Mouse (Mus musculus) thymus, postnatal 36 days (tissue): Measurements from ENCODE around the gene Bach2.

Source experiments
- DNase-seq, 2 experiments: peaks; one replicate each; pipeline ENCODE4 v3.0.0; 2022; ENCODE audit warnings: mixed read lengths in 2 of 2

Gene Bach2

DNA sequence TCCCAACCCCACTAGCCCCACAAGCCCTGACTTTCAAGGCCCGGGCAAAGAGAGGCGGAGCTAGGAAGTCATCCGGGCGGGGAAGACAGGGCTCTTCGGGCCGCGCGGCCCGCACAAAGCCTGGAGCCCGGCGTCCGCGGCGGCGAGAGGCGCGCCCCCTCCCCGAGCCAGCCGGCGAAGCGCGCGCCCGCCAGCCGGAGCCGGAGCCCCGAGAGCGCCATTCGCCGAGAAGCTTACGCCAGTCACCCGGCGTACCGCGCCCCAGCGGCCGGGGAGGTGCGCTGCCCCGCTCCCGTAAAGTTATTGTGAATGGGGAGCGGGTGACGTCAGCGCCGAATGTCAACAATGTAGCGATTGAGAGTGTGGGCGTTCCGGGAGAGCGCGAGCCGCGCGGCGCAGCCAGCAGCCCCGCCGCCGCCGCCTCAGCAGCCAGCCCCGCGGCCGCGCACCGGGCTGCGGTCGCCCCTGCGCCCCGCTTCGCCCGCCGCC is at the start of gene Bach2:
Bach2 (plus strand) TSS at position 439 of the 489 bp plus-strand sequence.
- DNase-seq, result peak; percentile 91 to 95

DNA sequence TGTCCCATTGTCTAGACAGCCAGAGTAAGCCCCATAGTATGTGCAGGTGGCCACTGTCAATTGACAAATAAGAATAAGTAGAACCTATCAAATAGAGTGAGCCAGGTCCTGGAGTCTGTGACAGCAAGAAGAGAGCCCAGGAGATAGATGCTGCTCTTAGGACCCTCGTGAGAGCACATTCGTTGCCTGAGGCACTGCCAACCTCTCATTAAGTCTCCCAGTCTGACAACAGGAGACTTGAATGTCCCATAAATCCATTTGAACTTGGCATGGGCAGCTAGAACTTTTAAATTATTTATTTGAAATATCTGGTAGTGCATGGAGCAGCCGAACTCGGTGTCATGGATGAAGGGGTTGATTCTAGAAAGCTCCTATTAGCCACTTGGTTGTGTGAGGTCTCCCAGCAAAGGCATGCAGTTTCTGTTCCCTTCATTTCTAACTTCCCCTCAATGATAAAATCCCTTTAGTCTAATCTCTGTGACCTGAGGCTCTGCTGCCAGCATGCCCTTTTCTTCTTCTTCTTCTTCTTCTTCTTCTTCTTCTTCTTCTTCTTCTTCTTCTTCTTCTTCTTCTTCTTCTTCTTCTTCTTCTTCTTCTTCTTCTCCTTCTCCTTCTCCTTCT is 49.1 kb upstream of the Bach2 start:
- no peak for DNase-seq

DNA sequence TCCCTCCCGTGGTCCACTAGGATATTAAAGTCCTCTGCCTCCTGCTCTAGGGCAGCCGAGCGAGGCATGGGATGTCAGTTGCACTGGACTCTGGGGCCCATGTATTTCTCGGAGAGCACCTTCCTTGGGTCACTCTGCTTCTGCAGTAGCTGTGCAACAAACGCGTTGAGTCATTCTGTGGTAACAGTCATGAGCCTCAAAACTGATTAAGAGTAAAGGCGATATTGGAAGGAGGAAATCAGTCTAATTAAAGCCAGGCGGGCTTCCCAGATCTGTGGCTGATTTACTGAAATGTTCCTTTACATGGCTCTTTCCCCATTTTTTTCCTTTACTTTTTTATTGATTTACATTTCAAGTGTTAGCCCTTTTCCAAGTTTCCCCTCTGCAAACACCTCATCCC is 48.1 kb upstream of the Bach2 start:
- DNase-seq, result no peak

DNA sequence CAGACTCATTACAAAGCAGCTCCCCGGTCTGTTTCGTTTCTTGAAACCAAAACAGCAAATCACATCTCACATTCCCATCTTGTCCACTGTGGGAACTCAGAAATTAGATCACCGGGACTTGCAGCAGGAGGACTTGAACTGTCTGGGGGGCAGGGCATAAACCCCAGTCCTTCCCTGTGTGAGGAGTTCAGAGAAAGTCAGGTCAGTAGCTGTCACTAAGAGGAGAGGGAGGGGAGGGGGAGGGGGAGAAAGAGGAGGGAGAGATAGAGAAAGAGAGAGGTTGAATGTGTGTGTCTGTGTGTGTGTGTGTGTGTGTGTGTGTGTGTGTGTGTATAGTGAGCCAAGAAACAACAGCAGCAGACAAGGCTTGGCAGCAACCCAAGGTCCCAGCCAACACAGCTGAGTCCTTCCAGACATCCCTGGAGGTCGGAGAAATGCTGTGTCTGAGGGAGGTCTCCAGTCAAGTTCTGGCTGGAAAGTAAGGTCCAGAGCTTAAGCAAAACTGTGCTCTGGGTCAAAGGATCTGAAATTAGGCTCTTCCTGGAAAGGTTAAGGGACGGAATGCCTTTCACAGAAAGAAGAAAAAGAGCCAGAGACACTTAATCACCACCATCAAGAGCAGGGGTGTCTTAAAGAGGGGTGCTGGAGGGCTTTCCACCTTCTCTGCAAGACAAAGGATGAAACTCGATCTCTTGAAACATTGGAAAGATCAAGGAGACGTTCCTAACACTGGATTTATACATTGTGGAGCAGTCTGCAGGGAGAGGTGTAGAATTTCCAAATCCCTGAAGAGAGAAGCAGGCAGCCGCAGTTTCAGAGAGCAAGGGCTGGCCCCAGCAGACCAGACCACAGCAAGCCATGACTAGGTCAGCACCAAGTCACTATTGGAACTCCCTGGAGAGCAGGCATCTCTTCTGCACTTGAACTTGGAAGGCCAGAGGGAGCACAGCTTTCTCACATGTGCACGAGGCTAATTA is 42.4 kb upstream of the Bach2 start:
- no peak for DNase-seq

DNA sequence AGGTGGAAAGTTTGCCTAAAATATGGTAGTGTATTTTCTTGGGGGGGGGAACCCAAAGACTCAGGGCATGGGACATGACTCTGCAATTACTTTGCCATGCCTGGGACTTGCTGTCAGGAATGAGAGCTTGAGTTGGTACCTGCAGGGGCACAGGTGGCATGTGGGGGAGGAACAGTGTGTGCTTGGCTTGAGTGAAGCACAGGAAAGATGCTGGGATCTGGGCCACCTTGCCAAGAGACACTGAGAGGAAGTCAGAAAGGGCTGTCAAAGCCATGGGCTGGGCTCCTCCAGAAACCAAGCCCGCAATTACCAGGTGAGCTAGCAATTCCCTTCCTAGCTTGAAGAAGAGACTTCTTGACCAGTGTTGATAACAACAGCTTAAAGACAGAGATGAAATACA is 40.6 kb upstream of the Bach2 start:
- no peak for DNase-seq

DNA sequence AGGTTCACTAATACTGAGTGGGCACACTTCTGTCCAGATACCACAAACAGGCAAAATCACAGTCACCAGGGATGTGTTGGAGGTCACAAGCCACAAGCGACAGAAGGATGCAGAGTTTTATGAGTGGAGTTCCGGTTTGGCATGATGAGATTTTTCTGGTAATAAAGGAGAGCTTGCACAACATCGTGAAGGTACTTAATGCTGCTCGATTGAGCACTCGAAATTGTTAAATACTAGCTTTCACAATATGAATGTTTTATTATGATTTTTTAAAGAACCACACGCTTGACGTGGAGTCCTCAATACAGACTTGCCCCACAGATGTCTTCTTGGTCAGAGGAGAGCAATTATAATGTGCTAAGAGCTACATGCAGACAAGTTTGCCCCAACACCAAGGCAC is 40.0 kb upstream of the Bach2 start:
- DNase-seq, result no peak

DNA sequence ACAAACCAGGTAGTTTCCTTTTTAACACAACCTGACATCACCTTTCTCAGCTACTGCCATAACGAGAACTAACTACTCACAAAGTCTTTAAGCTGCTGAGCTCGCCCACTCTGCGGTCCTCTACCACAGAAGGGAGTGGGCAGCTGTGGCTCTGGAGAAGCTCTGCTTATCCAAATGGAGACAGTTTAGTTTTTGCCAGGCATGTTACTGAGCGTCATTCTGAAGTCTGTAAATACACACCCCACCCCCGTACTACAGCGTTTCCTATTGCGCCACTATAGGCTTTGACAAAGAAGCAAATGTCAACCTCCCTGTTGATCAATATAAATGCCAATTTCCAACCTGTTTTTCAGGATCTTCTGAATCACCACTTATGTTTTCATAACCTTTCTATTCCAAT is 39.4 kb upstream of the Bach2 start:
- DNase-seq, result no peak

DNA sequence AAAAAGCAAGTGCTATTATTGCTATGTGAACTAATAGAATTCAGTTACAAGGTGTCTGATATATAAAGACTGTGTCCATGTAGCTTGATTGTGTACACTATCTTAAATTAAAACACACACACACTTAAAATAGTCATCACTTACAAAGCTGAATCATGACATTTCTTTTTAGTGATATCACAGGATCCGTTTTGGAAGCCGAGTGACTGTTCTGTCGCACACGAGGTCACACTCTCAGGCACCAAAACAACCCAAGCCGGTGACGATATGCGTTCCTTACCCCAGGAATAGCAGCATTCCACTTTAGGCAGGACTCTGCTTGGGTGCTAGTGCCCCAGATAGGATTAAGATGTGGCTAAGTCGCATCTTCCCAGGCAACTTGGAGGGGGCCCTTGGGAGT is 37.5 kb upstream of the Bach2 start:
- DNase-seq, result no peak

DNA sequence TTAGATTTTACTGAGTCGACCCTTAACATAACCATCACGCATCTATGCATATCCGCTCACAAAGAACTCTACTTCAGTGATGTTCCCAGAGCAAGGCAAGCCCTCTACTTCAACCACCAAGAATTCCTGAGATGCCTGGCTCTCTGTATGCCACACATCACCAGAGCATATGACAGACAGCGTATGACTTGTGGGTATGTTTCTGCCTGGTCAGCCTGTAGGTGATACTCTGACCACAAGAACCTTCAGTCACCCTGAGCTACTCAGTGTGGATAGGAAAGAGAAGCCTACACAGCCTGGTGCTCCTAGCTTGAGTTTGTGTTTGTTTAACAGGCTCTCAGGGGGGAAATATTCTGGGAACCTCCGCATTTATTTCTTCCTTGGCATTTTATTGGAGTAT is 36.2 kb upstream of the Bach2 start:
- no peak for DNase-seq

DNA sequence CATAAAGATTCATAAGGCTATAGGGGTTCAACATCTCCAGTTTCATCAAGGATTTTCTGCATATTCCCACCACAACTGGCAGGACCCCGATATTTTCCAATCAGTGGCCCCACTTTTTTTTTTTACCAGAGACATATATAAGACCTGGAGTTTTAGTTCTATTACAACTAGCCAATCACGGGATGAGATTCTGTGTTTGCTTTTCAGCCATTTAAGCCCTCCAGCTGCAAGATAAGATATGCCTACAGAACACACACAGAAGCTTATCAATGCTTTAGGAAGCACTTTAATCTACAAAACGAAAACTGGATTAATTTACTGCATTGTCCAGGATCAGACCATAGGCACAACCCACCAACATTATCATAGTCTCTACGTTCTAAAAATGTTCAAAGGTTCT is 33.8 kb upstream of the Bach2 start:
- DNase-seq, result no peak

DNA sequence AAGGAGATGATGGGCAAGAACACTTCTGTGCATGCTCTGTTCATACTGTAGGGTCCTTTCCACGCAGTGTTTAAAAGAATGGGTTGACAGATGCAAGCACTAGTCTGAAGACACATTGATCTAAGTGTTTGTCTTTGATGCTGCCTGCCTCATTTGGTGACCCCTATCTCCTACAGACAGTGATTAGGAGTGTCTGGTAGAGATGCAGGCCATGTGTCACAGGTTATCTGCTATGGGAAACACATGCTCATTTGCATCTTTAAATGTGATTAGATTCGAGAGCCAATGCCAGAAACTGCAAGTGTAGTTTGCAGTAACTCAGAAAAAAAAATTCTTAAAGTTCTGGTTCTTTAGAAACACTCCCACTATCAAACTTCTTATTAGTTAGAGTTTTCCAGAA is 32.8 kb upstream of the Bach2 start:
- DNase-seq, result no peak

DNA sequence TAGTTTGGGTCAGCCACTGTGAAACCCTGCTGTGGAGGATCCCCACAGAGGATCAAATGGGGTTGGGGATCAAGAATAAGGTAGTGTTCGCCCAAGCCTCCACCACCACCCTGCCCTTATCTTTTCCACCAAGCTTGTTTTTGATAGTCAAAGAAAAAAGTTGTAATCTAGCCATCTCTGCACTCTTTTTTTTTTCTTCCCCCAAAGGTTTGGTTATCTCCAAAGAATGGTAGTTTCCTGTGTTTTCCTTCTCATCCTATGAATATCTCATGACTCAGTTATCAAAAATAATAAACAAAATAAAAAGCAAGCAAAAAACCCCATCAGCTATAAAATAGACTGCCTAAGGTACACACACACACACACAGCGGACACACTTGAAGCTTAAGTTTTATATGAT is 28.6 kb upstream of the Bach2 start:
- no peak for DNase-seq

DNA sequence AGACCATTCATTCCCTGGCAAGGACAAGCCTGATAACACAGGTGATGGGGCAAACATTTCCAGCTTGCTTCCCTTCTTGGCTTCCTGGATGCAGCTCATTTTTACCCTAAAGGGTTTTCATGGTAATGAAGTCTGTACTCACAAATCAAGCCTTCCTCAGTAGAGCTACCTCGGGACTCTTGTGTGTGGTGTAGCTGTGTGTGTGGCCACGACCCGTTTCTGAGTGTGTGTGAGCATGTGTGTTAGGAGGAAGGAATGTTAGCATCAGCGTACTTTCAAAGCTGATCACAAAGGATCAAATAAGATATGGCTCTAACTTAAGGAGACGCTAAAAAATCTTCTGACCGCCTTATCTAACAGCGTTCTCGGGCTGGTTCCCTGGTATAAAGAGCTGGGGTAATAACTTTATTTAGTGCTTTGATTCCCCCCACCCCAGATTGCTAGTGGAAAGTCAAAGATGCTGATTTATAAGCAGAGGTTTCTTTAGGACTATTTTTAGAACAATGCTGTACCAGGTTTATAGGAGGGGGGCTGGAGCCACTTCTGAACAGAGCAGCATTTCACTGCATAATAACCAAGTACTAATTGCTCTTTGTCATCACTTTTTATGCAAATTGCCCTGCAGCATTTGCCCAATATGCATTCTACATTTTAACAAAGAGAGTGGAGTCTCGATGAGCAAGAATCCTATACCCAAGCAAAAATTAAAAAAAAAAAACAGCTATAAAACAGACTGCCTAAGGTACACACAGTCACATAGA is 28.0 kb upstream of the Bach2 start:
- no peak for DNase-seq

DNA sequence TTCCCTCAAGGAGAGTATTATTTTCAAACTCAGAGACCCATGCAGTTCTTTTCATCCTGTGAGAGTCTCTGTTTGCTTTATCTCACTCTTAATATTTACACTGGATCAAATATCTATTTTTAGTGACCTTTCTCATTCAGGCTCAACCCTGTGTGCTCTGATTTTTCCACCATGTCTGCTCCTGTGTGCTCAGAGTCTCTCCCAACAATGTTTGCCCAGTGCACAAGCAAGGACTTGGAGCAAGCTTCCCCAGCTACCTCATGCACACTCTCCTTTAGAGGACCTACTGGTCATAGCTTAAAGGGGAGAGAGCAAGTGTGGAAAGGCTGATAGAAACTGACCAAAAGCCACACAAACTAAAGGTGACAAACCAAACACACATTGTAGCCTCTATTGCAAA is 26.0 kb upstream of the Bach2 start:
- no peak for DNase-seq

DNA sequence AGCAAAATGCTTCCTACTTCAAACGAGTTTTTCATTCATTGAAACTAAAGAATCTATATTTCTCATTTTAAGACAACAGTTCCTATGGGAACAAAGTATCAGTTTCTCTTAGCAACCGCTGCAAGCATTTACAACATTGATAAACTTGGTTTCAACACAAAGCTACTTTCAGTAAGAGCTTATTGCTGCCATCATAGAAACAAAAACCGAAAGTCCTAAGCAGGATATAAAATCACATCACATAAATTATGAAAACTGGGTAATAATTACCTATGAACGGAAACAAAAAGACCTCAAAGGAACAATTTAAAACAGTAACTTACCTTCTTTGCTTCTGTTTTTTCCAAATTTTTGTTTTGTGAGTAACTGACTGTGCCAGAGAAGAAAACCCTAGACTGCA is 22.1 kb upstream of the Bach2 start:
- no peak for DNase-seq

DNA sequence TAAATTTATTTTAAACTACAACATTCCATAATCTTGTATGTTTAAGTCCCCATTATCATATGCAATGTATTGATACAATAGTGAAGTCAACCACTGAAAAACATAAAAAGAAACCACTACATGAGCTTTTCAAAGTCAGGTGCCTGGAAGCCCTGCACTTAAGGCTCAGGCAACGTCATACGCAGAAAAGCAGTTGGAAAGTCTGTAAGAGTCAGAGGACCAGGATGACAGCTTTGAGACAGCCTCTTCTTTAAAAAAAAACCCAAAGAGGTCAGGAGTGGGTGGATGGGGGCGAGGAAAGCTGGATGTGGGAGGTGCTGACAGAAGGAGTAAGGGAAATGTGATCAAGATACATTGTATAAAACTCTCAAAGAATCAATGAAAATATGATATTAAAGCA is 21.6 kb upstream of the Bach2 start:
- no peak for DNase-seq

DNA sequence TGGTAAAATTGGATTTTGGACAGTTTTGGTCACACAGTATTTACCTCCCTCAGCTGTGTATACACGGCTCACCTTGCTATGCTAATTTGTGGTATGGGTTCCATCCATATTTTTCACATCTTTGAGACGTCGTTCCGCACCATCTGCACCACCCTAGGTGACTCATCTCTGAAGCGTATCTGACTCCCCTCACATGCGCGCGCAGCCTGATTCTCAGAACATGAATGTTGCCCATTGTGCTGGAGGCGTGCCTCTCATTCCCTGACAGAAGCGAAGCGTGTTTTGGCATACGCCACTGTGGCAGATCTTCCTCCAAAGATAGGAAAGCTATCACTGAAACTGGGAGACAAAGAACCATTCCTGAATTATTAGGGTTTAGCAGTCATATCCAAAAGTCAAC is 21.0 kb upstream of the Bach2 start:
- no peak for DNase-seq

DNA sequence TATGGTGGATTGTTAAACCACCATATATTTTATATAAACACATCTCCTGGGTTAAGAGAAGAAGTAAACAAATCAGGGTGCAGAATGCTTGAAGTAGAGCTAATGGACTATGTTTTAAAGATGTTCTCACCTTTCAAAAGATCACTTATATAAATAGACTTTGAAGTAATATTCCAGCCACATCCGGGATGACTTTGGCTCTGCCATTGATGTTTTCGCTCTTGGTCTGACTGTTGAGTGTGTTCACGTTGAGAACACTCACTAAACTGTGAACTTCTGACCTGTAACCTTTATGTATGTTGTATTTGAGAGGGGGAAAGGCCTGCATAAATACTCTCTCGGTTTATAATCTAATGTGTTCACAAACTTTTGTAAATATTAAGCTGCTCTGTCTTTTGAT is 20.2 kb upstream of the Bach2 start:
- DNase-seq, result no peak

DNA sequence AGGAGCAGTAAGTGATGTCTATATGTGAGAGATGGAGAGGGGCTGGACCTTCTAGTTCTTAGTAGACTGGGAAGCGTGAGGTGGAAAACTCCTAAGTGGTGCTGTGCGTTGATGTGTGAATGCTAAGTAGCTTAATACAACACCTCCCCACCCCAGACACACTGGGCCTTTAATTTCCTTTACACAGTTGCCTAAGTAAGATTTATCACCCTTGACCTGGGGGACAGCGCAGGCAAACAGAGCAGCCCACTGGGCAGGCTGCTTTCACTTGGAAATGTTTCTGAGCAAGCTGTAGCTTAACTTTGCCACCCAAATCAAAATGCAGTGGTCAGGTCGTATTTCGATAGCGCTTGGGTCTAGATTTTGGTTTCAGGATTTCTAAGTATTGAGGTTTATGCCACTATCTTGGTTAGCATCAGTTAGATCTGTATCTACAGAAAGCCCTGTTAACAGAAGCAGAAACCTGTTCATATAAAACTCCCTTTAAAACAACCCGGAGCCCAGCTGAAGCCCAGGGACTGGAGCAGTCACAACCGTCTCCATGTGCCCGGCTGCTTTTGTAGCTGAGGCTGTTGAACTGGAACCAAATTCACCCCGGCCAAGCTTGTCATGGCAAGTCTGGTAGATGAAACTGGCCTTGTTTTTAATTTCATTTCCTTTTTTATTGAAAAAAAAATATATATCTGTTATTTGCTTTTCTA is 19.0 kb upstream of the Bach2 start:
- no peak for DNase-seq

DNA sequence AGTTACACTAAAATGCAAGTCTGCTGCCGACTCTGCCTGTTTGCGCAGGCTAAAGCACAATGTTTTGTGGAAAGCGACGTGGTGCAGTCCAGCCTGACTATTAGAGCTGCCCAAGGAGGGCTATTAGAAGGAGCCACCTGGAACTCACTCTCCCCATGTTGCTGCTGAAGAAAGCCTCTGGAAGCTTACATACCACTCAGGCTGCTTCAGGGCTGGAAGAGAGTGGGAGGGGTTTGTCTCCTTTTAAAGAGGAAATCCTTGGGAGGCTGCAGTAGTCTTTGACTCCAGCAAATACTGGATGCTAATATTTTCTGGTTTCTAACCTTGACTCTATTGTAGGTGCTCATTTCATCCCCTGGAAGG is 18.5 kb upstream of the Bach2 start:
- no peak for DNase-seq

DNA sequence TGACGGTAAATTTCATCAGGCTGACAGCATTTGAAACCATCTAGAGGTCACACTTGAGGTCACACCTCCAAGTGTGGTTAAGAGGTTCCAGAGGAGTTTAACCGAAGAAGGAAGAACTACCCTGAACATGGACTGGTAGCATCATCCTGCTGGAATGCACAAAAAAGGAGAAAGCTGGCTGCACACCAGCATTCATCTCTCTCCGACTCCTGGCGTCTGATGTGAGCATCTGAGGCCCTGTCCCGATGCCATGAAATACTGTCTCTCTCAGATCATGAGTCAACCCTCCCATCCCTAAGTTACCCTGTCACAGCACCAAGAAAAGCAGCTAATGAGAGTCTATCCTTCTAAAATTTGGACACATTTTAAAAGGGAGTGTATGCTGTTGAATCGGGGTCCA is 17.6 kb upstream of the Bach2 start:
- DNase-seq, result no peak

DNA sequence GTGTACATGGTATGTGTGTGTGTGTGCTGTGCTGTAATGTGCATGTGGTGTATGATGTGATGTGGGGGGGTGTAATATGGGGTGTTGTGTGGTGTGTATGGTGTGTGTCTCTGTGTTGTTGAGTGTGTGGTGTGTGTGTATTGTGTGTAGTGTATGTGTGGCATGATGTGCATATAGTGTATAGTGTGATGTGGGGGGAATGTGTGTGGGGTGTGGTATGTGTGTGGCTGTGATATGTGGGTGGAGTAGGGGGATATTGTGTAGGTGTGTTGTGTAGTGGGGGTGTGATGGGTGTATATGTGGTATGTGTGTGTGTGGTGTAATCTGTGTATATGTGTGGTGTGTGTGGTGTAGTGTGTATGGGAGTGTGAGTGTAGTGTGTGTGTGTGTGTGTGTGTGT is 15.0 kb upstream of the Bach2 start:
- no peak for DNase-seq

DNA sequence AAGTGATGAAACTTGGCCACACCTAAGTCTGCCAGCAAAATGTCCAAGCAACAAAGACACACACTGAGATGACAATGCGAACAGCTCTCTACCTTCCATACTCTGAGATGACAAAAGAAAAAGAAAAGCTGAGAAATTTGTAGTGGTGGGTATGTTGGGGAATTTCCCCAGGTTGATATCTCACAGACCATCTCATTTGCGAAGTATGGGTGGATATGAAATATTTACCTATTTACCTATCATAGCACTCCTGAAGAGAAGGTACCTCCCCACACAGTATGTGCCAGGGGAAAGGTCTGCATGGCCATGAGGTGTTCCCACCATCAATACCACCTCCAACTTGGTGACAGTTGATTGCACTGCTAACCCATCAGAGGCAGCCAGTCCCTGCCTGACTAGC is 13.4 kb upstream of the Bach2 start:
- DNase-seq, result no peak
